Mouse (Mus musculus): ENCODE results near the gene 1700003F12Rik. TPM values are rescaled to one million over a fixed set of nuclear protein-coding genes. Genes with fewer than 3 reads are reported as not detected.

The 1700003F12Rik gene
- polyA plus RNA-seq, 1 experiment from 2014 or later, result 2.9 TPM

GRCm38 (mm10) chr2:154568329-154569070 lies 21.6 kb downstream of the 1700003F12Rik start:
- Histone ChIP-seq H3K4me1 (replicated peaks; ENCODE audit: control insufficient read depth, insufficient read depth, low read length) (peaks cover 37% of the 10 kb centered on the region), H3K9ac (replicated peaks; ENCODE audit: low read depth, low read length) (peak overlapping the region; percentile 58), H3K4me3 (replicated peaks; ENCODE audit: low read length) (peak overlapping the region; percentile 66), H3K27me3 (replicated peaks; ENCODE audit: control insufficient read depth, insufficient read depth, low read length) (no peaks in the 10 kb centered on the region), H3K4me2 (ENCODE audit: low read length) (peak overlapping the region; percentile 82), H3K27ac (ENCODE audit: low read length) (peak overlapping the region; percentile 67), H3K36me3 (ENCODE audit: control insufficient read depth, insufficient read depth) (no peaks in the 10 kb centered on the region), H3K9me3 (ENCODE audit: control insufficient read depth, low read length) (no peaks in the 10 kb centered on the region)
- WGBS, result 5% methylated on average over 10 of the region's 10 CpGs
- ATAC-seq, result 0 out of 2 replicates have a peak, but pooled peaks have one; percentile 4

GRCm38 (mm10) chr2:154569071-154569748 lies 22.3 kb downstream of the 1700003F12Rik start:
- ATAC-seq, result peak; percentile 62
- no peaks in the 10 kb centered on the region for H3K36me3 ChIP-seq (ENCODE audit: control insufficient read depth, insufficient read depth)
- H3K27me3 ChIP-seq (replicated peaks; ENCODE audit: control insufficient read depth, insufficient read depth, low read length), result no peaks in the 10 kb centered on the region
- peak overlapping the region; percentile 66 for H3K4me3 ChIP-seq (replicated peaks; ENCODE audit: low read length)
- H3K9me3 ChIP-seq (ENCODE audit: control insufficient read depth, low read length), result no peaks in the 10 kb centered on the region
- peak overlapping the region; percentile 82 for H3K4me2 ChIP-seq (ENCODE audit: low read length)
- under 1% methylated on average over 51 of the region's 70 CpGs for WGBS
- peak overlapping the region; percentile 58 for H3K9ac ChIP-seq (replicated peaks; ENCODE audit: low read depth, low read length)
- H3K4me1 ChIP-seq (replicated peaks; ENCODE audit: control insufficient read depth, insufficient read depth, low read length), result peaks cover 37% of the 10 kb centered on the region
- peak overlapping the region; percentile 67 for H3K27ac ChIP-seq (ENCODE audit: low read length)

- H3K9ac ChIP-seq (replicated peaks; ENCODE audit: low read depth, low read length), result peak within 1 kb of the TSS; percentile 69
- no peaks in the 10 kb centered on the region for H3K9me3 ChIP-seq (ENCODE audit: control insufficient read depth, low read length)
- no peaks in the 10 kb centered on the region for H3K36me3 ChIP-seq (ENCODE audit: control insufficient read depth, insufficient read depth)
- peak within 1 kb of the TSS; percentile 82 for H3K4me2 ChIP-seq (ENCODE audit: low read length)
- no peaks in the 10 kb centered on the region for H3K27me3 ChIP-seq (replicated peaks; ENCODE audit: control insufficient read depth, insufficient read depth, low read length)
- H3K4me1 ChIP-seq (replicated peaks; ENCODE audit: control insufficient read depth, insufficient read depth, low read length), result peaks cover 37% of the 10 kb centered on the region
- peak within 1 kb of the TSS; percentile 67 for H3K27ac ChIP-seq (ENCODE audit: low read length)
- peak; percentile 99 for ATAC-seq
- H3K4me3 ChIP-seq (replicated peaks; ENCODE audit: low read length), result peak within 1 kb of the TSS; percentile 66
- under 1% methylated on average over 38 of the region's 44 CpGs for WGBS
These were observed 23.0 kb downstream of the 1700003F12Rik start, which contains the start of gene E2f1 for GRCm38 (mm10) chr2:154569836-154570286. Gene E2f1, minus strand, starts transcription at chr2:154569892.

- Histone ChIP-seq H3K4me1 (replicated peaks; ENCODE audit: control insufficient read depth, insufficient read depth, low read length) (peaks cover 31% of the 10 kb centered on the region), H3K9ac (replicated peaks; ENCODE audit: low read depth, low read length) (no peak overlapping the region), H3K4me3 (replicated peaks; ENCODE audit: low read length) (no peak overlapping the region), H3K27me3 (replicated peaks; ENCODE audit: control insufficient read depth, insufficient read depth, low read length) (no peaks in the 10 kb centered on the region), H3K36me3 (ENCODE audit: control insufficient read depth, insufficient read depth) (no peaks in the 10 kb centered on the region), H3K27ac (ENCODE audit: low read length) (no peak overlapping the region), H3K9me3 (ENCODE audit: control insufficient read depth, low read length) (no peaks in the 10 kb centered on the region), H3K4me2 (ENCODE audit: low read length) (peak overlapping the region; percentile 75)
- 58% methylated on average over 4 of the region's 4 CpGs for WGBS
- ATAC-seq, result no peak
These were observed 23.8 kb downstream of the 1700003F12Rik start for GRCm38 (mm10) chr2:154570666-154571065.

GRCm38 (mm10) chr2:154571266-154571665 lies 24.4 kb downstream of the 1700003F12Rik start:
- 80% methylated on average over 4 of the region's 4 CpGs for WGBS

GRCm38 (mm10) chr2:154571976-154572375 lies 25.1 kb downstream of the 1700003F12Rik start:
- 80% methylated on average over 8 of the region's 8 CpGs for WGBS
- H3K36me3 ChIP-seq (ENCODE audit: control insufficient read depth, insufficient read depth), result no peaks in the 10 kb centered on the region

More at GRCm38 (mm10) chr2:154571266-154571665, 24.4 kb downstream of the 1700003F12Rik start:
- ATAC-seq, result no peak
- Histone ChIP-seq H3K9ac (replicated peaks; ENCODE audit: low read depth, low read length) (no peak overlapping the region), H3K27ac (ENCODE audit: low read length) (no peak overlapping the region), H3K36me3 (ENCODE audit: control insufficient read depth, insufficient read depth) (no peaks in the 10 kb centered on the region), H3K9me3 (ENCODE audit: control insufficient read depth, low read length) (no peaks in the 10 kb centered on the region), H3K4me3 (replicated peaks; ENCODE audit: low read length) (no peak overlapping the region), H3K27me3 (replicated peaks; ENCODE audit: control insufficient read depth, insufficient read depth, low read length) (no peaks in the 10 kb centered on the region), H3K4me2 (ENCODE audit: low read length) (no peak overlapping the region), H3K4me1 (replicated peaks; ENCODE audit: control insufficient read depth, insufficient read depth, low read length) (peaks cover 25% of the 10 kb centered on the region)

GRCm38 (mm10) chr2:154572996-154573395 lies 26.1 kb downstream of the 1700003F12Rik start:
- no peak overlapping the region for H3K27ac ChIP-seq (ENCODE audit: low read length)
- 80% methylated on average over 3 of the region's 3 CpGs for WGBS

More at GRCm38 (mm10) chr2:154571976-154572375, 25.1 kb downstream of the 1700003F12Rik start:
- Histone ChIP-seq H3K4me3 (replicated peaks; ENCODE audit: low read length) (no peak overlapping the region), H3K27ac (ENCODE audit: low read length) (no peak overlapping the region), H3K9me3 (ENCODE audit: control insufficient read depth, low read length) (no peaks in the 10 kb centered on the region), H3K27me3 (replicated peaks; ENCODE audit: control insufficient read depth, insufficient read depth, low read length) (no peaks in the 10 kb centered on the region), H3K4me2 (ENCODE audit: low read length) (no peak overlapping the region), H3K4me1 (replicated peaks; ENCODE audit: control insufficient read depth, insufficient read depth, low read length) (peaks cover 26% of the 10 kb centered on the region), H3K9ac (replicated peaks; ENCODE audit: low read depth, low read length) (no peak overlapping the region)
- no peak for ATAC-seq

GRCm38 (mm10) chr2:154574271-154574670 lies 27.4 kb downstream of the 1700003F12Rik start:
- no peak overlapping the region for H3K27ac ChIP-seq (ENCODE audit: low read length)
- 34% methylated on average over 7 of the region's 7 CpGs for WGBS

More at GRCm38 (mm10) chr2:154572996-154573395, 26.1 kb downstream of the 1700003F12Rik start:
- Histone ChIP-seq H3K9ac (replicated peaks; ENCODE audit: low read depth, low read length) (no peak overlapping the region), H3K4me3 (replicated peaks; ENCODE audit: low read length) (no peak overlapping the region), H3K36me3 (ENCODE audit: control insufficient read depth, insufficient read depth) (no peaks in the 10 kb centered on the region), H3K4me2 (ENCODE audit: low read length) (no peak overlapping the region), H3K9me3 (ENCODE audit: control insufficient read depth, low read length) (no peaks in the 10 kb centered on the region), H3K4me1 (replicated peaks; ENCODE audit: control insufficient read depth, insufficient read depth, low read length) (peaks cover 28% of the 10 kb centered on the region), H3K27me3 (replicated peaks; ENCODE audit: control insufficient read depth, insufficient read depth, low read length) (no peaks in the 10 kb centered on the region)
- no peak for ATAC-seq

More at GRCm38 (mm10) chr2:154574271-154574670, 27.4 kb downstream of the 1700003F12Rik start:
- ATAC-seq, result no peak
- no peaks in the 10 kb centered on the region for H3K9me3 ChIP-seq (ENCODE audit: control insufficient read depth, low read length)
- H3K36me3 ChIP-seq (ENCODE audit: control insufficient read depth, insufficient read depth), result no peaks in the 10 kb centered on the region
- no peaks in the 10 kb centered on the region for H3K27me3 ChIP-seq (replicated peaks; ENCODE audit: control insufficient read depth, insufficient read depth, low read length)
- H3K9ac ChIP-seq (replicated peaks; ENCODE audit: low read depth, low read length), result no peak overlapping the region
- H3K4me2 ChIP-seq (ENCODE audit: low read length), result no peak overlapping the region
- no peak overlapping the region for H3K4me3 ChIP-seq (replicated peaks; ENCODE audit: low read length)
- H3K4me1 ChIP-seq (replicated peaks; ENCODE audit: control insufficient read depth, insufficient read depth, low read length), result peaks cover 16% of the 10 kb centered on the region
